Mouse (Mus musculus): ENCODE data around the gene Adssl1. TPM values are rescaled to one million over a fixed set of nuclear protein-coding genes. Genes with fewer than 3 reads are reported as not detected.
A peak's percentile ranks its signal among the peaks of the same experiment; 100 is the strongest.

The Adssl1 gene
- total and polyA plus RNA-seq, 3 experiments: 58.2 to 63.9 TPM; not detected in 1

DNA sequence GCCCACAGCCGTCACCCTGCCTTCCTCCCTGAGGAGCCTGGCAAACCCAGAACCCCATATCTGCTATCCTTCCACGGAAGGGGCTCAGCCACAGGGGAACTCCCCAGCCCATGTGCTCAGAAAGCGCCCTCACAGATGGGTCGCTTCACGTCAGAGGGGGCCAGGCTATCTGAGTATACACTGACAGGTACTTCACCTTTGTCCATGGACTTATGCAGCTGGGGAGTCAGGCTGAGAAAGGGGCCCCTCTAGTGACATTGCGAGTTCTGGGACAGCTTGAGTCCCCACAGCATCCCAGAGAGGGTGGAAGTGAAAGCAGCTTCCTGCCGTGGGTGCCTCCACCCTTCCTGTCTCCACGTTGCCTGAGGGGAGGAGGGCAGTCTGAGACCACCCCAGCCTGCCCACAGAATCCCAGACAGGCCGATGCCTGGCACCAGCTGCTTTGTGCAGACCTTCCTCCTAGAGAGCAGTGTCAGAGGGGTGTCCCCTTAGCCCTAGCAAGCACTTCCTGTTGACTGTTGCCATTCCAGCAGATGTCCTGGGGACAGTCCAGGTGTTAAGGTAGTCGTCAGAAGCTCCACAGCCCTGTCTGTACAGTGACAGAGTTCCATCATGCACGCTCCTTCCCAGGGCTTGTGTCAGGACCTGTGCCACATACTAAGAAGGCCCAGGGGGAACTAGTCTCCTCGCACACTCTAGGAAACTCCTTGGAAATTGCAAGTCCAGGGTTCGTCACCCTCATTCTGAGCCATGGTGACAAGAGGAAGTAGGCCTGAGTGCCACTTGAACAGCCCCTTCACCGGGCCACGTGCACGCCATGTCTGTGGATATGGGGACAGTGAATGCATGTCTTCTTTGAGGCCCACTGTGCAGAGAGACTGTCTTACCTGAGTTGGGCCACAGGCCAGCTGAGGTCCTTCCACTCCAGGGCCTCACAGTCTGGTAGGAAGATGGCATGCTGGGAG lies 25.6 kb upstream of the Adssl1 start (continued):
- TF ChIP-seq MYB (IDR thresholded peaks at IDR 0.05; ENCODE audit: low read depth, low read length) (no peak), USF2 (IDR thresholded peaks at IDR 0.05; ENCODE audit: borderline replicate concordance in 1 of 2, insufficient read depth in 1 of 2, low read depth in 1 of 2, low read length in 2 of 2) (0 out of 4 replicates have a peak, but pooled peaks of 1 of the 2 experiments have one; percentile 3), TBP (IDR thresholded peaks at IDR 0.05; ENCODE audit: low read depth, low read length) (peak; percentile 40; the same call in 1 of the 2 replicates), ZC3H11A (IDR thresholded peaks at IDR 0.05; ENCODE audit: low read depth, low read length) (no peak), KAT2A (conservative IDR thresholded peaks at IDR 0.05; ENCODE audit: low read depth, low read length) (no peak), MAZ (IDR thresholded peaks at IDR 0.05; ENCODE audit: low read depth, low read length) (peak; percentile 17), SIN3A (IDR thresholded peaks at IDR 0.05; ENCODE audit: low read length) (peak; percentile 17), USF1 (IDR thresholded peaks at IDR 0.05; ENCODE audit: low read depth, low read length) (peak; percentile 41; the same call in 1 of the 2 replicates), TCF12 (IDR thresholded peaks at IDR 0.05; ENCODE audit: low read depth, low read length) (no peak; the same call in 1 of the 2 replicates), CTCF (IDR thresholded peaks at IDR 0.05 in 2 of 3, conservative IDR thresholded peaks at IDR 0.05 in 1 of 3; ENCODE audit: control insufficient read depth in 1 of 3, insufficient read depth in 1 of 3, low read depth in 2 of 3, low read length in 3 of 3, poor library complexity in 1 of 3, severe bottlenecking in 1 of 3) (no peak), MAFK (IDR thresholded peaks at IDR 0.05; ENCODE audit: borderline replicate concordance, low read depth, low read length) (no peak), NELFE (IDR thresholded peaks at IDR 0.05; ENCODE audit: low read depth, low read length) (peak; percentile 21), E2F4 (IDR thresholded peaks at IDR 0.05; ENCODE audit: borderline replicate concordance, low read depth, low read length) (no peak), ETS1 (IDR thresholded peaks at IDR 0.05; ENCODE audit: low read depth, low read length) (no peak)

DNA sequence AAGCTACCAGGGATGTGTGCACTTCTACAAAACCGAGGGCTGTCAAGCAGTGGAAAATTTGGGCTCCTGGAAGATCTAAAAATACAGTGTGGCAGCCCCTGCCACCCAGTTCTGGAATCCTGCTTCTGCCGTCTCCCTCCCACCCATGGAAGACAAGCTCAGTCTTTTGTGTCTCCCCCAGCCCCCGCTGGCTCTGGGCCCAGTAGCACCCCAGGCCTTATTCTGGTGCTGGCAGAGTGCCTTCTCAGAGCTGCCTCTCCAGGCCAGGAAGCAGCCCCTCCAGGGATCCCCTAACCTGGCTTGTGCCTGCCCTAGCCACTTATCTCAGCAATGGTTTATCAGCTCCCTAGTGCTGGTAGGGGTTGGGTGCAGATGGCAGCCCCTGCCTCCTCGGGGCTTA lies 24.9 kb upstream of the Adssl1 start:
- H3K27ac ChIP-seq (ENCODE audit: control insufficient read depth, low read depth, low read length): peak overlapping the region; percentile 30
- H3K27me3 ChIP-seq (ENCODE audit: control insufficient read depth in 1 of 2, insufficient read depth in 2 of 2, low read length in 2 of 2): no peaks in the 10 kb centered on the region
- no peaks in the 10 kb centered on the region for H3K9me3 ChIP-seq (replicated peaks; ENCODE audit: insufficient read depth, low read length)
- peaks cover 36 to 56% of the 10 kb centered on the region in 2 experiments for H3K4me1 ChIP-seq (ENCODE audit: control insufficient read depth in 1 of 2, insufficient read depth in 2 of 2, low read length in 2 of 2)
- H3K9ac ChIP-seq (ENCODE audit: control insufficient read depth, low read depth, low read length, poor library complexity, severe bottlenecking): peak overlapping the region; percentile 8
- H3K36me3 ChIP-seq (ENCODE audit: control insufficient read depth in 1 of 2, insufficient read depth in 2 of 2, low read length in 2 of 2): peaks cover 1 to 39% of the 10 kb centered on the region in 2 experiments; a peak in 2 of 4 replicates
- no peak overlapping the region for H3K4me3 ChIP-seq (ENCODE audit: control insufficient read depth in 1 of 2, insufficient read depth in 1 of 2, low read depth in 2 of 2, low read length in 2 of 2)
- peak; percentile 73 for DNase-seq (ENCODE audit: low read depth, low spot score)
- H3K79me2 ChIP-seq (ENCODE audit: control insufficient read depth, insufficient read depth, low read length, poor library complexity): peaks cover 34% of the 10 kb centered on the region
- TF ChIP-seq JUND (IDR thresholded peaks at IDR 0.05; ENCODE audit: low read depth, low read length) (no peak), NELFE (IDR thresholded peaks at IDR 0.05; ENCODE audit: low read depth, low read length) (peak; percentile 23; the same call in 1 of the 2 replicates), CHD1 (IDR thresholded peaks at IDR 0.05; ENCODE audit: low read depth, low read length) (no peak), MYC (IDR thresholded peaks at IDR 0.05; ENCODE audit: low read depth, low read length) (no peak), CHD2 (IDR thresholded peaks at IDR 0.05; ENCODE audit: low read length) (no peak; the same call in 1 of the 2 replicates), POLR2AphosphoS2 (IDR thresholded peaks at IDR 0.05; ENCODE audit: low read length) (no peak), HCFC1 (IDR thresholded peaks at IDR 0.05; ENCODE audit: low read depth, low read length) (peak; percentile 16; the same call in 1 of the 2 replicates), ZKSCAN1 (IDR thresholded peaks at IDR 0.05; ENCODE audit: low read depth, low read length) (no peak), ETS1 (IDR thresholded peaks at IDR 0.05; ENCODE audit: low read depth, low read length) (peak; percentile 75), SIN3A (IDR thresholded peaks at IDR 0.05; ENCODE audit: low read length) (peak; percentile 75), RCOR1 (IDR thresholded peaks at IDR 0.05; ENCODE audit: low read depth, low read length) (peak; percentile 75; the same call in 1 of the 2 replicates), MEF2A (IDR thresholded peaks at IDR 0.05; ENCODE audit: extremely low read depth, insufficient replicate concordance, low read depth, low read length, poor library complexity, severe bottlenecking) (no peak), NRF1 (IDR thresholded peaks at IDR 0.05; ENCODE audit: insufficient read depth, low read depth, low read length, poor library complexity, severe bottlenecking) (peak; percentile 32; the same call in 1 of the 2 replicates), ZNF384 (IDR thresholded peaks at IDR 0.05; ENCODE audit: low read depth, low read length) (no peak), TAL1 (IDR thresholded peaks at IDR 0.05; ENCODE audit: low read length) (no peak), MAFK (IDR thresholded peaks at IDR 0.05; ENCODE audit: borderline replicate concordance, low read depth, low read length) (0 out of 2 replicates have a peak, but pooled peaks have one; percentile 9), USF1 (IDR thresholded peaks at IDR 0.05; ENCODE audit: low read depth, low read length) (no peak), UBTF (IDR thresholded peaks at IDR 0.05; ENCODE audit: borderline replicate concordance, insufficient read depth, low read depth, low read length) (no peak), MAX (IDR thresholded peaks at IDR 0.05; ENCODE audit: low read length) (no peak), MYB (IDR thresholded peaks at IDR 0.05; ENCODE audit: low read depth, low read length) (no peak), CTCF (IDR thresholded peaks at IDR 0.05 in 2 of 3, conservative IDR thresholded peaks at IDR 0.05 in 1 of 3; ENCODE audit: control insufficient read depth in 1 of 3, insufficient read depth in 1 of 3, low read depth in 2 of 3, low read length in 3 of 3, poor library complexity in 1 of 3, severe bottlenecking in 1 of 3) (no peak), GATA1 (IDR thresholded peaks at IDR 0.05; ENCODE audit: low read depth, low read length) (peak; percentile 81), EP300 (IDR thresholded peaks at IDR 0.05; ENCODE audit: low read depth in 1 of 2, low read length in 2 of 2) (peak; percentile 78 to 86)
